Mouse (Mus musculus) T-helper 1 cell (primary cell): ENCODE results near the gene Aldh1a2.

Experiments
- in situ Hi-C: fragments of 300-600 bp; cut with MboI, MseI; formaldehyde crosslinking; loops from one replicate; pipeline ENCODE4 v1.15.1; 2025; ENCODE audit warnings: high pct_unique_total_duplicates

Gene Aldh1a2

DNA sequence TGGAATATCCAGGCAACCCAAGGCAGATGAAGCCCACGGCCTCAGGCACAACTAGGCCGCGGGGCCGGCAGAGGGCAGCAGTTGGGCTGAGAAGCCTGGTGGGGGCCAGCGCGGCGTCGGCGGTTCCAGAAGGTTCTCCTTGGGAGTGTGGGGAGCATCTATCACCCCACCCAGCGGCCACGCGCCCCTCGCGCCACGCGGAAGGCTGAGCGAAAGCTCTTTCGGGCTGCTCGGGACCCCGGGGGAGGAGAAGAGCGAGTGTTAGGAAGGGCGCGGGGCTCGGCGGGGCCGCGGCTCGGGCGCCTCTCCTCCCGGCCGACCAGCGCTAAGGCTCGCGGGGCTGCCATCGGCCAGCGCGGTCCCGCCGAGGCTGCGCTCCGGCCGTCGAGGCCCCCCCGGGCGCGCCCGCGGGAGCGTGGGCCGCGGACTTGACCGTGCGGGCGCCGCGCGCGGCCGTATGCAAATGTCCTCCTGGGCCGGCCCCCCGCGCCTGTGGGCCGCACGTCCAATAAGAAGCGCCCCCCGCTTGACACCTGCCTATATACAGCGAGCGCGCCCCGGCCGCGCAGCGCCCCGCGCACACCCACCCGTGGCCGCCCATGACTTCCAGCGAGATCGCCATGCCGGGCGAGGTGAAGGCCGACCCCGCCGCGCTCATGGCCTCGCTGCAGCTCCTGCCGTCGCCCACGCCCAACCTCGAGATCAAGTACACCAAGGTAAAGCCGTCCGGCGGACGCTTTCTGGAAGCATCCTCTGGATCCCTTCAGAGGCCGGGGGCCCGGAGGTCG, at the start of gene Aldh1a2:
Gene Aldh1a2, plus strand, starts transcription at position 542 of the 788 bp plus-strand sequence.
- in situ Hi-C loops, result no loop called here

DNA sequence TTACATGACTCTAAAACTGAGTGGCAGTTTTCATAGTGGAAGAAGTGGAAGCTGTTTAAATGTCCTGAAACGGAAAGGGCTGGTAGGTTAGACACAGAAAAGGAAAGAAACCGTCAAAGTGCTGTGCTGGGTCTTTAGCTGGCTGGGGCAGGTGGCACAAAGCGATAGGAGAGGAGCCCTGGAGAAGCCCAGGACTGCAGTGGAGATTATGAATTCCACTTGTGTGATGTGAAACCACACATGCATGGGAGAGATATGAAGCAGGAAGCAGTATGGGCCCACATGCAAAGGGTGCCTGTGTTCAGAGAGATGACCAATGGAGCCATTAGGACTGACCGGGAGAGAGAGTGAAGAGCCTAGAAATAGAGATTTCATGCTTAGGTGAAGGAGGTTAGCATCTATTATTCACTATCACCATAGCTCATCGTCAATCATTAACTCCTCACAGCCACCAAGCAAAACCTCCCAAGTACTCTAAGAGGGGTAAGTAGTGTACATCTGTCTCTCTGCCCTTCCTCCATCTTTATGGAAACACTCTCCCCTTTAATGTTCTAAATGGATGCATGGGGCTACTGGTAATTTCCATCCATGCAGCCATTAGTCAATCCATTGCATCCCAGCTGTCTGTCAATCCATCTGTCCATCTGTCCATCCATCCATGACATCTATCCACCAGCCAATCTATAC, 49.4 kb upstream of the Aldh1a2 start:
- in situ Hi-C loops, result no loop called here

DNA sequence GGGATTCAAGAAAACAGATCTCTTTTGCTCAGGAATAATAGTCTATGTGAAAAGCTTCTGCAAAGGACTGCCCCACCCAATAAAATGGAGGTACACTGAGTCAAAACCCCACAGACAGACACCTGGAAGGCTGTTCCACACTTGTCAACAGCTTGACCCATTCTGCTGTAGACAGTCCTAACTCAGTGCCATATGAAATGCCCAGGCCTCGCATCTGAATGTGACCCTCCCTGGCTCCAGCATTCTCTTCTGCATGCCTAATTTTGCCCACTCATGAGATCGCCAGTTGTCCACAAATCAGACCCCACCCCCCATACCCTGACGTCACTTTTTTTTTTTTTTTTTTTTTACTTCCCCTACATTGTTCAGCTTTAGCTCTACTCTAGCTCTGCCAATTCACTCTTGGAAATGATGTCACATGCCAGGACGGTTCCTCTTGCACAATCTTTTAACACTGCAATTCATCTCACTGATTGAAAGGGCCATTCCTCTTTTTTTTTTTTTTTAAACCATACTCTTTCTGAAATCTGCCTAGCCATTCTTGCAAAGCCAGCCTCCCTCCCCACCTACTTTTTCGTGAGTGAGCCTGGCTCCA, 48.6 kb upstream of the Aldh1a2 start:
- in situ Hi-C loops, result no loop called here

DNA sequence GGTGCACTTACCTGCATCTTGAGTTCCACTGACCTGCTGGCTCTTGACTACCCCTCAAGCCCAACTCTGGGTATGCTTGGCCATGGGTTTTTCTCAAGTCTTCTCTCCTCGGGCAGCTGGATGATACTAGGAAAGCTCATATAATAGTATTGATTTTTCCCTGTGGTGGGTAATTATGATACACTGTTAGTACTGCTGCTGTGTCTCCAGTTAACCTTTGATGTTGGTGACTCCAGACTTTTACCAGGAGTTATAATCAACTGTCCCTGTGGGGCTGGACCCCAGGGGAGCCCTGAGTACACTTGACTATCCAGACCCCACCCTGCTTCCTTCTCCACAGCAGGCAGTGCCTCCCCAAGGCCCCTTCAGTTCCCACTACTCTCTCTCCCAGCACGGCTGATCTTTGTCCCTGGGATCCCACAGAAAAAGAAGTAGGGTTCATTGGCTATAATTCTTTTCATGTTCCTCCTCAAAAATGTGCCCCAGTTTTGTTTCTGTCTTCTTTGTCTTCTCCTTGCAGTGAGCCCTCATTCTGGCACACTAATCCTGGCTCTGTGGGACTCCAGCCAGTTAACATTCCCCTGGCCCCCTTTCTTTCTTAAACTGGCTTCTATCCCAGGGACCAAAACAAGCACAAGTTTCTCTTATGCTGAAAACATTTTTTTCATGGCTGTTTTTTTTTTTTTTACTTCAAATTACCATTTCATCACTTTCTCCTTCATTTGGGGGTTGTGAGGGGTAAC, 47.9 kb upstream of the Aldh1a2 start:
- in situ Hi-C loops, result no loop called here

DNA sequence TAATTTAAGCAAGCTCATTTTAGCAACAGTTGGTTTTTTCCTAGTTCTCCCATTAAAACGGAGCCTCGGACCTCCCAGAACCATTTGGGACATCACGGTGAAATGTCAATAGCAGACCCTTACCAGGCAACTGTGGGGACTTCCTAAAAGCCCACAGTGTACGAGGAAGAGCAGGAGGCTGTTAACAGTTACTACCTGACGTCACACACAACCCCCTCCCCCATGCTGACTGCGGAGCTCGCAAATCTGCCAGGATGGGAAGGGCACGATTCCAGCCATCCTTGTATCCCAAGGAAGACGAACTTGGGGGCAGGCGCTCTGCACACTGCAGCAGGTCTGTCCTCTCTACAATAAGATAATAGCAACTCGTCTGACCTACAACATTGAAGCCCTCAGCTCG, 47.1 kb upstream of the Aldh1a2 start, which contains the start of gene Aqp9:
Gene Aqp9, minus strand, starts transcription at position 172 of the 400 bp plus-strand sequence.
- in situ Hi-C loops, result no loop called here

DNA sequence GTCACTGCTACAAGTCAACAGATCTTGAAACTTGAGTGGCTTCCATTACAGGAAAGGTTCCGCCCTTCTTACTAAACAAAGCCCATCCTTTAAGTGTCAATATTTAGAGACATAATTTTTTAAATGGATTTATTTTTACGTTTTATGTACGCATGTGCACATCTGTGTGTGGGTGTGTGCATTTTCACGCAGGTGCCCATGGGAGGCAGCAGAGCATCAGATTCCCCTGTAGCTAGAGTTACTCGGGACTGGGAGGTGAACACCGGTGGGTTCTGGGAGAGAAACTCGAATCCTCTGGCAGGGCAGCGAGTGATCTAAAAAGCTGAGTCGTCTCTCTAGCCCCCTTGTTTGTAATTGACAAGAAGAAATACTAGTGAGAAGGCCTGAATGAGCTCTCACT, 42.1 kb upstream of the Aldh1a2 start:
- in situ Hi-C loops, result no loop called here

DNA sequence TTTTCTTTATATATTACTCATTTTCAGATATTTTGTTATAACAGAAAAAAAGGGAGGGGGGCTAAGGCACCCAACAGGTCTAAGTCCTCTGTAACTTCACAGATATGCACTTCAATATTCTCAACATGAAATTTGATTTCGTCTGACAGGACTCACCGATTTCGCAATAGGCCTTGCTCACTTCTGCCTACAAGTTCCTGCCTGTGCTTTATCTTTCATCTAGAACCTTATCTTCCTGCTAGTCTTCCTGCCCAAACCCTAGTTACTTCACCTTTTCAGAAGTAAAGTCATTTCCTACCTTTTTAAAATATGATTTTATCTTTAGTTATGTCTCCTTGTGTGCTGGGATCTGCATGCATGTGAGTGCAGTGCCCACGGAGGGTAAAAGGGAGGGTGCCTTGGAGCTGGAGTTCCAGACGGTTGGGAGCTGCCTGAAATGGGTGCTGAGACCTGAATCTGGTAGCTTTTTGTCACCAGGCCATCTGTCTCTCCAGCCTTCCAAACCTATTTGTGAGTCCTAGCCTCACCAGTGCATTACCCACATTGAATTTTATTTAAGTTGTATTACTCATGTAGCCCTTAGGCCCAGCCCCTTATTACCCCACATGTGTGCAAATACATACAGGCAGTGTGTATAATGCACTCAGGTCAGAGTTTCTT, 41.1 kb upstream of the Aldh1a2 start:
- in situ Hi-C loops, result no loop called here

DNA sequence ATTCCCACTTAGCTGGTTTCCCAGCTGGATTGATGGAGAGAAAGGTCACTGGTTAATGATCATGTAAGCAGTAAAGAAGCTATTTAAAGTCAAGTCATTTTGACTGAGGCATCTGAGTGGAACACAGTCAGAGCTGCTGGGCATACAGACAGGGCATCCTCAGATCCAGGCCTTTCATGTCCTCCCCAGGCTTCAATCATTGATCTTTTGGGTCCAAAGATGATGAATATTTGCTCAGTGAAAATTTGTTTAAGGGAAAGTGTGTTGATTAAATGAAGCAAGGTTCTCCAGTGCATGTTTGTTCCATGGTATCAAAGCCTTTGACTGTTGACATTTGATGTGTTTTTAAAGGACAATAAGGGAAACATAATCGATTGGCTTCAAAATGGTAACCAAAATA, 39.9 kb upstream of the Aldh1a2 start:
- in situ Hi-C loops, result no loop called here

DNA sequence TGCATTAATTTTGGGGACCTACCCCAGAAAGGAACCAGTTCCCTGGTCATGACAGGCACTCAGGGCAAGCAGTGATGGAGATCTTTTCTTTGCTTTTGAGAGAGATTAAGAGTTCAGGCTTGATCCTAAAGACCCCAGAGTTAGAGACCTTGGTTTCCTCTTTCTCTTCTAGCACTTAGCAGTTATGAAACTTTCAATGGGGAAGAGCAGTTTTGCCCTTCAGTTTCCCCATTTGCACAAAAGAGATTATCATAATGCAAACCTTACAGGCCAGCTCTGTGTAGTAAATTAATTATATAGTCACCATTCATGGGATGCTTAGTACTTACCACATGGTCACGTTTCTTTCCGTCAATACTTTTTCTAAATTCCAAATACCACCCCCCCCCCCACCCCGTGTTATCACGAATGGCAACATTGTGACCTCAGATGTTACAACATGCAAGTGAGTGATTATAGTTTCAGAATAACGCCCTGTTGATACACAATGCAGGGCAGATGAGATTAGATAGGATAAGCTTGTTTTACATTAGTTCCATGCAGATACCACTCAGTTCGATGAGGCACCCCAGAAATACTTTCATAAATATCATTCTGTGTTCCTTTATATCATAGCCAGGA, 36.2 kb upstream of the Aldh1a2 start:
- in situ Hi-C loops, result no loop called here

DNA sequence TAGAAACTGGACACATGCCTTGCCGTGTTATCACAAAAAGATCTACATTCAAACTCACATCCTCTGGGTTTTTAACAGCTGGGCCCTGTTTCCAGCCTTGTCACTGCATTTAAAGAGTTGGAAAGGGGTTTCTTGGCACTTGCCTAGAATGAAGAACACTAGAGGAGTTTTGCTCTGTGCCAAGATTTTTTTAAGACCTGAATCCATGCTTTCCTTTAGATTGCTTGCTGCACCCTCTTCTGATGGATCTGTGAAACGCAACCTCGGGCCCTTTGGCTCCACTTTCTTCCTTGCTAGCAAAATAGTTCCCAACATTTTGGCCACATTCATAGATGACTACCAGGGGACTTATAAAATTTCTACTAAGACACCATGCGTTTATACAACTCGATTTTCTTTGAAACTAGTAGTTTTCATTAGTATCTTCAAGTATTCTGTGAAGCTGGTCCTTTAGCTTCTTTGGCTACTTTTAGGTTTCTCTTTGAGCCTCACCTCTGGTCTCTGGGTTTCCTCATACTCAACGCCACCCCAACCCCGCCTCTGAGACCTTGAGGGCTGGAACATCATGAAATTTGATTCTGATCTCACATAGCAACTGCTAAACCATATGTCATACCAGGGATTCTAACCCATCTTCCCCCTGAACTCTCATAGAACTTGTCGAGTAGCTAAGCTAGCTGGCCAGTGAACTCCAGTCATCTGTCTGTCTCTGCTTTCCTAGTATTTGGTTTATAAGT, 35.5 kb upstream of the Aldh1a2 start:
- in situ Hi-C loops, result loop anchor here (5.0 kb wide), 1 partner anchor 53 kb away; no protein-coding TSS in a partner anchor

DNA sequence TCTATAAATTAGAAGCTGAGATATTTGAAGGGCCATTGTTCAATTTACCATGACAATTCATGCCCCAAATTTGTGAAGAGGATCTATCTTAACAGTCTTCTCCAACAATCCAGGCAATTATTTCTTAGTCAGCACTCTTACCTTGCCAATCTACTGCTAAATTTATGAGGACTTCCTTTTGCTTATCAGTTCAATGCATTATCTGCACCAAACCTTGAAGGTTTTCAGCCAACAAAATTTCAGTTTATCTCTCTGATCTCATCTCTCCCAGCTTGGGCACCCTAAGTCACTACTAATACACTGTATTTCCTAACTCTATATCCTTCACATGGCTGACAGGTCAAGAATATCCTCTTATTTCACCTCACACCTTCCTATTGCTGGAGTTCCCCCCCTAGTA, 30.3 kb upstream of the Aldh1a2 start:
- in situ Hi-C loops, result no loop called here

DNA sequence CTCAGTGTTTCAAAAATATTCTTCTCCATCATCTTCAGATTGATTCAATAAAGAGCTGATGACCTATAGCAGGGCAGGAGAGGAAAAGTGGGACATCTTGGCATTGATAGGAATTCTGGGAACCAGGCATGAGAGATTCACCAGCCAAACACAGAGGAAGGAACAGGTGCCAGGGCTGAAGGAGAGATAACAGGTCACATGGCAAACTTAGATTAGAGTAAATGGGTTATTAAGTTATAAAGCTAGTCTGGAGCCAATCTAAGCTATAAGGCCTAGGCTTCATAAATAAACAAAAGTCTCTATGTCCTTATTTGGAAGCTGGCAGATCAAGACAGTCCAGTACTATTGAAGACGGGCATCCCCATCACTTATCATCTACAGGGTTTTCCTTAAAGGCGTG, 29.8 kb upstream of the Aldh1a2 start:
- in situ Hi-C loops, result no loop called here

DNA sequence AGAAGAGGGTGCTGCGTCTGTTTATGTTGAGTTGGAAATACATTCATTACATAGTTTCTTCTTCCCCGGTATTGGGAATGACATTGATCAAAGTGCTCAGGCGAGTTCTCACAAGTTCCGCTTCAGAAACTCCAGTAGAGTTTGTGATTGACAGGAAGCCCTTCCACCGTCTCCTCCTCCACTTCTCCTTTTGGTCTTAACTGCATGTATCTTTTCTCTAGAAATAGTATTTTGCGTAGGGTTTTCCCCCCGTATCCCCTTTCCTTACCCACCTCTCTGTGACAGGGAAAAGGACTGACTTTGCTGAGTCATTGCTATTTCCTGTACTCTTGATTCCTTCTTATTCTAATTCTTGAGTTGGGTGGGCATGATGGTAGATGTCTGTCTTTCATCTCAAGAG, 28.2 kb upstream of the Aldh1a2 start:
- in situ Hi-C loops, result no loop called here

DNA sequence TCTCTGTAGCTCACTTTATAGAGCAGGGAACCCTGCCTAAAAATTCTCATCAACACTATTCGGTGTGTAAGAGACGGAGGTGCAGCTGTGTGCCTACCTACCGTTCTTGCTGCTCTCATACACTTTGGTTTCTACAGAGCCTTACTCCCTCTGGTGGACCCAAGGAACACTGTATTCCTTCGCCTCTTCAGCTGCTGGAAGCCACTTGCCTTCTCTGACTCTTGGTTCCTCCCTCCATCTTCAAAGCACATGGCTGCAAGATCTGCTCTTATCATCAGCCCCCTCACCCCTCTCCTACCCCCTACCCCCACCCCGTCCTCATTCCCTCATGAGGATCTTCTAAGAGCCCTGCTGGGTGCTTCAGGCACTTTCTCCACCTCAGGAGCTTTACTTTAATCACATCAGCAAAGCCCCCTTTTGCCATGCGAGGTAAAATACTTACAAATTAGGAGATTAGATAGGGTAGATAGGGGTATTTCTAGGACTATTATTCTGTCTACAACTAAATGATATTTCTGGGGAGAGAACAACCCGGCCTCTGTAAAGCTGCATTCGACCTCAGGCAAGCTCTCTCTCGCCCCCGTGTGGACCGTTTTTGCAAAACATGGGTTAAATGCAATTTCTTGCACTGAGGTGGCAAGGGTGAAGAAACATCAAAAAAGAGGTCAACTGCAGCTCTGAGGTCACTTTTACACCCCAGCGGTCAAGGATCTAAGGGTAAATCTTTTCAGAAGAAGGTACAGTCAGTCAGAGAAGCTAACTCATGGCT, 26.8 kb upstream of the Aldh1a2 start:
- in situ Hi-C loops, result no loop called here

DNA sequence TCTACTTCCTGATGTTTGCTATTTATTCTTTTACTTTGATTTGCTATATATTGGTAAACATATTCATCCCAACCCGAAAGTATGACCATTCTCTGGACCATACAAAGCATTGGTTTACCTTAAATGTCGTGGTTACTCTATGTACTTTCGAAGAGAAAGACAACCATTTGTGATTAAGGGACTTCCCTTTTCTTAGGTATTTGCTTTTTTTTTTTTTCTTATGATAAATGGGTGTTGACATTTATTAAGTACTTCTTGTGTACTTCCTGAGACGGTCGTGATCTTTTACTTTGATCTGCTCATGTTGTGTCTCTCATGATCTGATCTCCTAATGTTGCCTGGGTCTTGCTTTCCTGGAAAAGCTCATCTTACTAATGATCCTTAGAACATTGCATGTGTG, 16.8 kb upstream of the Aldh1a2 start:
- in situ Hi-C loops, result no loop called here

DNA sequence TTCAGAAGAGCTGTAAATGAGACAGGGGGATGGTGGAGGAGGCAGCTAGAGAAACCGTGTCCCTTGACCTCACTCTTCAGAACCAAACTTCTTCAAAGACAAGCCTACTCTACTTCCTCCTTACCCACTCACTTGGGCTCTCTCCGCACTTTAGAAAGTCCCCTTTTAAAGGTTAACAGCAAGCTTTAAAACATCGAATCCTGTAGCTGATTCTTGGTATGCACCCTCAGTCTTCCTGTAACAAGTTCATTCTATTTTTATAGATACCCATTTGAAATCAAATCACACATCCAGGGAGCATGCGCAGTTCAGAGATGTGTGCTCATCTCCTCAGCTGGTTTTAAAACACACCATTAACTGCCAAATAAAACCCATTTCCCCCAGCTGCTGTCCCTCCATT, 13.3 kb upstream of the Aldh1a2 start:
- in situ Hi-C loops, result loop anchor here (5.0 kb wide), 1 partner anchor 95 kb away; no protein-coding TSS in a partner anchor

DNA sequence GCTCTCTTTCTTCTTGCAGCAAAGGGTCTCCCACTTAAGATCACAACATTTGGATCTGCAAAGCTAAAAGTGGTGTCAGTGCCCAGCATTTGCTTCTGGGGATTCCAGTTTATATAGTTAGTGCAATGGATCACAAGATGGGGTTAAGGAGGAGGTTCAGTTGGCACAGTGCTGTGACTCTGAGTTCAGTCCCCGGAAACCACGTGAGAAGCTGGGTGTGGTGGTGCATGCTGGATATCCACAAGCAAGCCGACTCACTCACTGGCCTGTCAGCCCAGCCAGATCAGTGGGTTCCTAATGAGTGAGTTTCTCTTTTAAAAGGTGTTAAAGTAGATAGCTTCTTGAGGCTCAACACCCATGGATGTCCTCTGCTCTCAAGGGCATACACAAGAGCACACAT, 6.3 kb upstream of the Aldh1a2 start:
- in situ Hi-C loops, result no loop called here

DNA sequence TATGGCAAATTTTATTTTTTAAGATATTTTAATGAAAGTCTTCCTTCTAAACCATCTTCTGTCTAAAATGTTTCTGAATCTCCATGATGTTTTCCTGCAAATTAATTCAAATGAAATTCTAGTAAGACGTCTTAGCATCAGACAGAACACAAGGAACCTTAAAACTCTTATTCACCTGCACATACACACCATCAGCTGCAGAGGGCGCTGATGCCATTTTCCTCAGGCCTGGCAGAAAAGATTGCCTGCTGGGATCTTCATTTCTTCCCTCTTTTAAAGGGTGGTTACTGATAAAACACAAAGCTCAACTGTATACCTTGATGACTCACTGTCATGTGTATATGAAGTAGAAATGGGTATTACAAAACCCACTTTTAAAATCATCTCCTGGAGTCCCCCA, 4.7 kb upstream of the Aldh1a2 start:
- in situ Hi-C loops, result no loop called here

DNA sequence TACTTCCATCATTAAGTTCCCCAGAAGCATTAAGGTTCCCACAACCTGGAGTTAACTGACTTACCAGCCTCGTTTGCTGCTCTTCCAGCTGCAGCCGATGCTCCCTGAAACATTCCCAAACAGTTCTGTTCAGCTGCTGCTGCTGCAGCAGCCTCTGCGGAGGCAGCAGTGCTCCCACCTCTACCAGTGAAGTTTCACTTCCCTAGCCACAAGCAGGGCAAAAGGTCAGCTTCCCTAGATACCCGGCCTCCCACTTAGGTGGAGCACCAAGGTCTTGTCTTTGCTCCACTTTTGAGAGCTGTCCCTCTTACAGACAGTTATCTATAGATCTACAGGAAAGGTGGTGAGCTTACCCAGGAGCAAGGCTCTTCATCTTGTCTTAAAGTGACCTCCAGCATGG, 2.0 kb upstream of the Aldh1a2 start:
- in situ Hi-C loops, result no loop called here
